Mouse (Mus musculus): Measurements from ENCODE around the gene Acsf3. TPM values are rescaled to one million over a fixed set of nuclear protein-coding genes. Genes with fewer than 3 reads are reported as not detected.

Acsf3 gene
- total RNA-seq, 2 experiments from 2014 or later = 19.2 to 21.7 TPM

DNA sequence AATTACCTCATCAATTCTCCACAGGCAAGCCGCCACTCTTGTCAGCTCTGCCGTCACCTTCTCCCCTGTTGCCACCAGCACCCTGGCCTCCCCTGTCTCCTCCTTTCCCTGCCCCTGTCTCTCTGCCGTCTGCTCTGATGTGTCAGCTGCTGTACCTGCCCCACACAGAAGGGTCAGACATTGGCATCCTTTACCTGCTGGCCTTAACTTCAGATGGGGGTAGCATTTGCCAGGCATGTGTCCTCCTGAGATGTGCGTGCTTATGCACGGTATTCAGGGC, 18.8 kb downstream of the Acsf3 start:
- no peak for DNase-seq (ENCODE audit: low spot score in 2 of 2)
- Histone ChIP-seq H3K4me3 (no peak overlapping the region), H3K27ac (no peak overlapping the region)
- no peak for TF ChIP-seq CTCF (conservative IDR thresholded peaks at IDR 0.05)

- DNase-seq (ENCODE audit: low spot score in 2 of 2) = no peak
Observed at GRCm38 (mm10) chr8:122803906-122804761, 28.8 kb downstream of the Acsf3 start.

GRCm38 (mm10) chr8:122805349-122805748, 30.1 kb downstream of the Acsf3 start:
- Histone ChIP-seq H3K27ac (no peak overlapping the region), H3K4me3 (no peak overlapping the region)
- no peak for TF ChIP-seq CTCF (conservative IDR thresholded peaks at IDR 0.05)
- DNase-seq (ENCODE audit: low spot score in 2 of 2) = no peak

More at GRCm38 (mm10) chr8:122803906-122804761, 28.8 kb downstream of the Acsf3 start:
- TF ChIP-seq CTCF (conservative IDR thresholded peaks at IDR 0.05) = no peak
- no peak overlapping the region for H3K4me3 ChIP-seq
- H3K27ac ChIP-seq = no peak overlapping the region

DNA sequence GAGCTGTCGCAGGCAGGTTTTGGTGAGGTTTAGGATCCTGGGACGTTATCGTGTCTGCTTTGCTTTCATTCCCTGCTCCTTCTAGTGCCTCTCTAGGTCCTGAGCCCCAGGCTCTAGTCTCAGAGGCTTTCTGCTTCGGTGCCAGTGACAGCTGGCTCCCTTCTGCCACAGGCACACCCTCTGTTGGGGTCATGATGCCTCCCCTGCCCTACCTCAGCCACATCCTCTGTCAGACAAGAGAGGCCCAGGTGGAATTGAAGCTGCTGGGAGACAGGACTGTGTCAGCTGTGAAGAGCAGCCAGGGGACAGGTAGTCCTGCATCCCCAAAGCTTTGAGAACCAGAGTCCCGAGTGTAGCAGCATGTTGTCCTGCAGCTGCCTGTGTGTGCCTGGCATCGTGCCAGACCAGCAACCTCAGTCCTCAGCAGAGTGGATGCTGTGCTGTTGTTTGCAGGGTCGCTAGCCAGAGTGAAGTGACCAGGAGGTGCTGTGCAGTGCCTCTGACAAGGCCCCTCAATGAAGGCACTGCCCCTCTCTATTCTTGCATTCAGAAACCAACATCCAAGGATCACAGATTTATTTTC, 31.8 kb downstream of the Acsf3 start:
- no peak overlapping the region for H3K27ac ChIP-seq
- H3K4me3 ChIP-seq = no peak overlapping the region
- TF ChIP-seq CTCF (conservative IDR thresholded peaks at IDR 0.05) = no peak
- no peak for DNase-seq (ENCODE audit: low spot score in 2 of 2)

DNA sequence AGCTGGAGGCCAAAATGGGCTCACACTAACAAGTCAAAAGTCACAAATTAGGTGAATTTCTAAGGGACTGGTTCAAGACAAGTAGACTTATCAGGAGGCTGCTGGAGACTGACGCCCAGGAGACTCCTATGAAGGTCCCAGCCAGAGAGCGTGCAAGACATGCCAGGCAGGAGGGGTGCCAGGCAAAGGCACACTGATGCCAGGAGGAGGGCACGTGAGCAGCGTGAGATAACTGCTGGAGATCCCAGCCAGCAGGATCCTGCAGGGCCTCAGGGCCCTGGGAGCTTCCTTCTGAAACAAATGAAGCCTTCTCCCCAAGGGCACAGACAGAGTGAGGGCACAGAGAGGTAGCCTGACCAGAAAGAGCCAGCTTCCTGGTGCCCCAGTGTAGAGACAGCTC, 32.6 kb downstream of the Acsf3 start:
- Histone ChIP-seq H3K4me3 (no peak overlapping the region), H3K27ac (no peak overlapping the region)
- DNase-seq (ENCODE audit: low spot score in 2 of 2) = no peak
- no peak for TF ChIP-seq CTCF (conservative IDR thresholded peaks at IDR 0.05)

- Histone ChIP-seq H3K4me3 (no peak overlapping the region), H3K27ac (no peak overlapping the region)
- no peak for TF ChIP-seq CTCF (conservative IDR thresholded peaks at IDR 0.05)
- DNase-seq (ENCODE audit: low spot score in 2 of 2) = no peak
Observed at GRCm38 (mm10) chr8:122810376-122810775, 35.1 kb downstream of the Acsf3 start.

- TF ChIP-seq CTCF (conservative IDR thresholded peaks at IDR 0.05) = no peak
- H3K27ac ChIP-seq = no peak overlapping the region
- no peak for DNase-seq (ENCODE audit: low spot score in 2 of 2)
Observed at GRCm38 (mm10) chr8:122811870-122812494, 36.7 kb downstream of the Acsf3 start.

GRCm38 (mm10) chr8:122812610-122813250, 37.4 kb downstream of the Acsf3 start:
- no peak; the same call in 1 of the 2 replicates for TF ChIP-seq CTCF (conservative IDR thresholded peaks at IDR 0.05)
- DNase-seq (ENCODE audit: low spot score in 2 of 2) = no peak
- H3K27ac ChIP-seq = no peak overlapping the region
- no peak overlapping the region for H3K4me3 ChIP-seq

More at GRCm38 (mm10) chr8:122811870-122812494, 36.7 kb downstream of the Acsf3 start:
- H3K4me3 ChIP-seq = no peak overlapping the region

GRCm38 (mm10) chr8:122814608-122815007, 39.3 kb downstream of the Acsf3 start:
- Histone ChIP-seq H3K27ac (no peak overlapping the region), H3K4me3 (no peak overlapping the region)
- no peak for TF ChIP-seq CTCF (conservative IDR thresholded peaks at IDR 0.05)
- no peak for DNase-seq (ENCODE audit: low spot score in 2 of 2)

- no peak for DNase-seq (ENCODE audit: low spot score in 2 of 2)
- Histone ChIP-seq H3K27ac (no peak overlapping the region), H3K4me3 (no peak overlapping the region)
- TF ChIP-seq CTCF (conservative IDR thresholded peaks at IDR 0.05) = no peak
Observed at GRCm38 (mm10) chr8:122816965-122817364, 41.7 kb downstream of the Acsf3 start.

DNA sequence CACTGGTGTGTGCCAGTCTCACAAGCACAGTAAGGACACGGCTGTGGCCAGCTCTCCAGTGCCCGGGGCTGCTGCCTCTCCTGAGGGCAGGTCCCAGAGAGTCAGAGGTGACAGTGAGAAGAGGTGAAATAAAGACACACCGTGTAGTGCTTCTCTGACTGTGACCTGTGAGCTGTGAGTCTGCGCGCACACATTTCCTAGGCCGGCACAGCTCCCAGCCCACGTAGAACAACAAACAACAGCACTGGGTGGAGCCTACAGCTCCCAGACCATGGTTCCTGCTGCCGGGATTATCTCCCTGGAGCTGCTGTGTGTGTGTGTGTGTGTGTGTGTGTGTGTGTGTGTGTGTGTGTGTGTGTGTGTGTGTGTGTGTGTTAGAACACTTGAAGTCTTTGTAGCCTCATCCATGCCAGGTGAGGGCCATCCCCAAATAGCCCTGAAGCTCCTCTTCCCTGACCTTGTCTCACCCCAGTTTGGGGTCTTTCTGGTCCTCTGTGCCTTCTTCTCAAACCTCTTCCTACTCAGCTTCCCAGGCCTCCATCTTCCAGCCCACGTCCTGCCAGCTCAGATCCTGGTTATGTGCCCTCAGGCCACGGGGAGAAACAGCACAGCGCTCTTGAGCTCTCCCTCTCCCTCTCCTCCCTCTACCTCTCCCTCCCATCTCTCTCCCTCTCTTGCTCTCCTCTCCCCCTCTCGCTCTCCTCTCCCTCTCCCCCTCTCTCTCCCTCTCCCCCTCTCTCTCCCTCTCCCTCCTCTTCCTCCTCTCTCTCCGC, 42.6 kb downstream of the Acsf3 start:
- DNase-seq (ENCODE audit: low spot score in 2 of 2) = no peak
- no peak for TF ChIP-seq CTCF (conservative IDR thresholded peaks at IDR 0.05)
- Histone ChIP-seq H3K4me3 (no peak overlapping the region), H3K27ac (no peak overlapping the region)

- H3K27ac ChIP-seq = no peak overlapping the region
- DNase-seq (ENCODE audit: low spot score in 2 of 2) = no peak
- H3K4me3 ChIP-seq = no peak overlapping the region
- no peak for TF ChIP-seq CTCF (conservative IDR thresholded peaks at IDR 0.05)
Observed at GRCm38 (mm10) chr8:122819776-122820175, 44.5 kb downstream of the Acsf3 start.

Measured in layer of hippocampus, adult 2 months (tissue).